In the genomic region with DNA sequence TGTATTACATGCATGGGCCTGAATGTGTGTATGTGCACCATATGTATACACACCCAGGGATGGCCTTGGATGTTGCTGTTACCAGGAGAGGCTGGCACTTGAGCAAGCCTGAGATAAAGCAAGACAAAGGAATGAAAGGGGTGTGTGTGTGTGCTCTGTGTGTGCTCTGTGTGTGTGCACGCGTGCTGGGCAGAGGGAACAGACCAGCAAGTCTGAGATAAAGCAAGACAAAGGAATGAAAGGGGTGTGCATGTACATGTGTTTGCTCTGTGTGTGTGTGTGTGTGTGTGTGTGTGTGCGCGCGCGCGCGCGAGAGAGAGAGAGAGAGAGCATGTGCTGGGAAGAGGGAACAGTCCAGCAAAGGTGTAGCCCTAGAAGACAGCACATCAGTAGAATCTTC, we compare ENCODE assay signal across 26 mouse cellular contexts.
DNase-seq lines count a peak whose midpoint lies in the region; ATAC-seq lines count a peak whose summit lies in the region.
"Had no signal": no experiment of that assay in that cellular context is flagged by ENCODE, and none has a peak within 500 bp of the region (broad histone marks: within the 10 kb centered on the region; RNA-seq: fewer than 3 reads in every experiment).

No protein-coding gene starts in this region.

- H3K27ac ChIP-seq in forebrain, embryonic 12.5 days, result peak overlapping the region; percentile 38; the same call in 1 of the 2 replicates
- no peak overlapping the region for H3K27ac ChIP-seq in forebrain, embryonic 13.5 days
- peak overlapping the region; percentile 30 for H3K27ac ChIP-seq in midbrain, embryonic 10.5 days (replicated peaks)
- no peak overlapping the region for H3K27ac ChIP-seq in midbrain, embryonic 16.5 days (ENCODE audit: low read length)
- 0 out of 2 replicates have a peak overlapping the region, but pooled peaks have one; percentile 5 for H3K27ac ChIP-seq in midbrain, embryonic 14.5 days (replicated peaks; ENCODE audit: low read depth, low read length)
- no peak overlapping the region for H3K27ac ChIP-seq in midbrain, embryonic 15.5 days
- H3K27ac ChIP-seq: gastrocnemius, adult 2 months; heart, embryonic 15.5 days; hindbrain, postnatal 0 days had no signal

- ATAC-seq in forebrain, embryonic 12.5 days (ENCODE audit: low FRiP score), result no peak
- ATAC-seq in forebrain, embryonic 13.5 days, result no peak
- no peak for ATAC-seq in midbrain, embryonic 16.5 days
- ATAC-seq in midbrain, embryonic 14.5 days (ENCODE audit: low FRiP score, low TSS enrichment), result no peak
- ATAC-seq in midbrain, embryonic 15.5 days (replicated peaks), result no peak
- ATAC-seq: forebrain, postnatal 0 days; hindbrain, postnatal 0 days; inflammation-experienced regulatory T-cells, adult 6 months; Patski had no signal

- no peak overlapping the region for H3K4me2 ChIP-seq in forebrain, embryonic 12.5 days
- H3K4me2 ChIP-seq in forebrain, embryonic 13.5 days, result no peak overlapping the region
- no peak overlapping the region for H3K4me2 ChIP-seq in midbrain, embryonic 16.5 days (ENCODE audit: low read length)
- H3K4me2 ChIP-seq in midbrain, embryonic 14.5 days (ENCODE audit: low read length), result no peak overlapping the region
- no peak overlapping the region for H3K4me2 ChIP-seq in midbrain, embryonic 15.5 days
- H3K4me2 ChIP-seq: heart, embryonic 12.5 days; heart, embryonic 15.5 days had no signal

- no peak for DNase-seq in midbrain, embryonic 10.5 days (ENCODE audit: low spot score)
- DNase-seq in midbrain, embryonic 14.5 days, result no peak
- no peak for DNase-seq in spleen, postnatal 4 days (ENCODE audit: low spot score in 2 of 2)
- DNase-seq: adrenal gland, postnatal 10 days; adrenal gland, postnatal 36 days; B cell, adult 2 months; cerebellum, adult 18-20 months; cerebellum, adult 9-10 months; cerebellum, postnatal 14 days; forebrain, postnatal 0 days; gastrocnemius, adult 2 months; gastrocnemius, postnatal 14 days; heart, adult 11 months; heart, postnatal 10 days; heart, postnatal 36 days had no signal

- H3K36me3 ChIP-seq in forebrain, embryonic 12.5 days (replicated peaks), result no peaks in the 10 kb centered on the region
- no peaks in the 10 kb centered on the region for H3K36me3 ChIP-seq in forebrain, embryonic 13.5 days (ENCODE audit: poor library complexity, severe bottlenecking)
- peaks cover 31% of the 10 kb centered on the region for H3K36me3 ChIP-seq in midbrain, embryonic 10.5 days
- H3K36me3 ChIP-seq in midbrain, embryonic 16.5 days (ENCODE audit: control insufficient read depth, insufficient read depth, low read length), result no peaks in the 10 kb centered on the region
- no peaks in the 10 kb centered on the region for H3K36me3 ChIP-seq in midbrain, embryonic 14.5 days (ENCODE audit: control insufficient read depth, insufficient read depth, low read length)
- H3K36me3 ChIP-seq in midbrain, embryonic 15.5 days (replicated peaks), result no peaks in the 10 kb centered on the region
- H3K36me3 ChIP-seq: G1E; heart, embryonic 12.5 days; heart, embryonic 15.5 days had no signal

- H3K9ac ChIP-seq in forebrain, embryonic 12.5 days, result no peak overlapping the region
- no peak overlapping the region for H3K9ac ChIP-seq in forebrain, embryonic 13.5 days
- H3K9ac ChIP-seq in midbrain, embryonic 16.5 days (ENCODE audit: low read depth, low read length), result no peak overlapping the region
- H3K9ac ChIP-seq in midbrain, embryonic 14.5 days (replicated peaks; ENCODE audit: low read length), result no peak overlapping the region
- H3K9ac ChIP-seq in midbrain, embryonic 15.5 days, result no peak overlapping the region
- H3K9ac ChIP-seq: forebrain, postnatal 0 days; heart, embryonic 12.5 days; heart, embryonic 15.5 days had no signal

- H3K9me3 ChIP-seq in forebrain, embryonic 12.5 days, result no peaks in the 10 kb centered on the region
- H3K9me3 ChIP-seq in forebrain, embryonic 13.5 days (replicated peaks), result no peaks in the 10 kb centered on the region
- no peaks in the 10 kb centered on the region for H3K9me3 ChIP-seq in midbrain, embryonic 10.5 days (replicated peaks)
- no peaks in the 10 kb centered on the region for H3K9me3 ChIP-seq in midbrain, embryonic 16.5 days (replicated peaks; ENCODE audit: control insufficient read depth, low read length, poor library complexity, severe bottlenecking)
- H3K9me3 ChIP-seq in midbrain, embryonic 14.5 days (ENCODE audit: control insufficient read depth, low read length), result no peaks in the 10 kb centered on the region
- H3K9me3 ChIP-seq in midbrain, embryonic 15.5 days, result no peaks in the 10 kb centered on the region
- H3K9me3 ChIP-seq: G1E; heart, embryonic 12.5 days; heart, embryonic 15.5 days had no signal

- 95% methylated on average over 9 of the region's 9 CpGs for WGBS in forebrain, embryonic 12.5 days
- 94% methylated on average over 9 of the region's 9 CpGs for WGBS in forebrain, embryonic 13.5 days
- WGBS in midbrain, embryonic 10.5 days, result 98% methylated on average over 9 of the region's 9 CpGs
- 89% methylated on average over 9 of the region's 9 CpGs for WGBS in midbrain, embryonic 16.5 days
- WGBS in midbrain, embryonic 14.5 days, result 90% methylated on average over 9 of the region's 9 CpGs
- 93% methylated on average over 9 of the region's 9 CpGs for WGBS in midbrain, embryonic 15.5 days

- no peaks in the 10 kb centered on the region for H3K27me3 ChIP-seq in forebrain, embryonic 12.5 days
- no peaks in the 10 kb centered on the region for H3K27me3 ChIP-seq in forebrain, embryonic 13.5 days
- no peaks in the 10 kb centered on the region; the same call in 1 of the 2 replicates for H3K27me3 ChIP-seq in midbrain, embryonic 10.5 days (ENCODE audit: low read depth, poor library complexity, severe bottlenecking)
- no peaks in the 10 kb centered on the region for H3K27me3 ChIP-seq in midbrain, embryonic 16.5 days (ENCODE audit: control insufficient read depth, insufficient read depth, low read depth, low read length)
- no peaks in the 10 kb centered on the region for H3K27me3 ChIP-seq in midbrain, embryonic 14.5 days (ENCODE audit: control insufficient read depth, insufficient read depth, low read length)
- H3K27me3 ChIP-seq in midbrain, embryonic 15.5 days (replicated peaks), result no peaks in the 10 kb centered on the region
- H3K27me3 ChIP-seq: CH12.LX; heart, embryonic 15.5 days; Patski had no signal

- peaks cover 38% of the 10 kb centered on the region for H3K4me1 ChIP-seq in forebrain, embryonic 12.5 days
- H3K4me1 ChIP-seq in forebrain, embryonic 13.5 days, result peaks cover 31% of the 10 kb centered on the region
- peaks cover 59% of the 10 kb centered on the region for H3K4me1 ChIP-seq in midbrain, embryonic 10.5 days
- peaks cover 12% of the 10 kb centered on the region for H3K4me1 ChIP-seq in midbrain, embryonic 16.5 days (ENCODE audit: control insufficient read depth, insufficient read depth, low read length)
- H3K4me1 ChIP-seq in midbrain, embryonic 14.5 days (ENCODE audit: control insufficient read depth, insufficient read depth, low read length), result peaks cover 8% of the 10 kb centered on the region
- H3K4me1 ChIP-seq in midbrain, embryonic 15.5 days, result peaks cover 19% of the 10 kb centered on the region

- no peak overlapping the region for H3K4me3 ChIP-seq in forebrain, embryonic 12.5 days (replicated peaks)
- no peak overlapping the region for H3K4me3 ChIP-seq in forebrain, embryonic 13.5 days
- H3K4me3 ChIP-seq in midbrain, embryonic 10.5 days, result no peak overlapping the region
- no peak overlapping the region for H3K4me3 ChIP-seq in midbrain, embryonic 16.5 days (ENCODE audit: low read depth, low read length)
- H3K4me3 ChIP-seq in midbrain, embryonic 14.5 days (replicated peaks; ENCODE audit: low read depth, low read length), result no peak overlapping the region
- H3K4me3 ChIP-seq in midbrain, embryonic 15.5 days, result no peak overlapping the region
- H3K4me3 ChIP-seq: gastrocnemius, adult 2 months; heart, embryonic 12.5 days; heart, embryonic 15.5 days had no signal

Comparison
In these comparisons a context has a peak if more than half of its experiments do, and no peak if none do; other contexts are left out.
1. H3K27ac ChIP-seq: peak in forebrain, embryonic 12.5 days (single experiment), midbrain, embryonic 10.5 days (single experiment) and midbrain, embryonic 14.5 days (single experiment); none in forebrain, embryonic 13.5 days (single experiment), midbrain, embryonic 16.5 days (single experiment) and midbrain, embryonic 15.5 days (single experiment).